Mouse (Mus musculus) heart, adult 2 months (tissue): Measurements from ENCODE around the gene Pcnx.

Experiments
- CTCF ChIP-seq: fragments of 200-600 bp; IDR thresholded peaks from 2 replicates; pipeline ENCODE4 v1.8.1; 2022; ENCODE audit warnings: antibody characterized with exemption, mild to moderate bottlenecking, moderate library complexity
- EP300 ChIP-seq: fragments of 200-500 bp; IDR thresholded peaks from 2 replicates; pipeline ENCODE4 v1.6.1; 2011; ENCODE audit warnings: low read depth, low read length, control low read depth; ENCODE audit not compliant: insufficient read depth
- POLR2A ChIP-seq: fragments of 200-500 bp; IDR thresholded peaks from 2 replicates; pipeline ENCODE4 v1.6.1; 2011; ENCODE audit warnings: mild to moderate bottlenecking, low read depth, low read length, control low read depth; ENCODE audit not compliant: insufficient read depth

GRCm38 (mm10) chr12:81918346-81918745 lies 58.5 kb downstream of the Pcnx start:
- TF ChIP-seq CTCF: no peak
- TF ChIP-seq POLR2A: no peak
- no peak for TF ChIP-seq EP300
